Mouse (Mus musculus): ENCODE data around the gene Papolb. TPM values are rescaled to one million over a fixed set of nuclear protein-coding genes. Genes with fewer than 3 reads are reported as not detected.
A peak's percentile ranks its signal among the peaks of the same experiment; 100 is the strongest.

Gene Papolb
- under 1 TPM; 0.42 to 0.86 TPM for total RNA-seq (2021)

GRCm38 (mm10) chr5:142529915-142530314 is at the start of gene Papolb:
Papolb (minus strand) TSS chr5:142530076.
- DNase-seq (ENCODE audit: low spot score in 2 of 2), result no peak

GRCm38 (mm10) chr5:142578192-142578591 is 48.3 kb upstream of the Papolb start:
- DNase-seq (ENCODE audit: low spot score in 2 of 2), result no peak
- intact Hi-C loops (cut with DNase I), result no loop called here

More at GRCm38 (mm10) chr5:142529915-142530314, at the start of gene Papolb:
- intact Hi-C loops (cut with DNase I), result no loop called here

- DNase-seq (ENCODE audit: low spot score in 2 of 2), result no peak
- intact Hi-C loops (cut with DNase I), result no loop called here
Measured at GRCm38 (mm10) chr5:142576832-142577231, 47.0 kb upstream of the Papolb start.

GRCm38 (mm10) chr5:142574323-142575057 is 44.6 kb upstream of the Papolb start:
- intact Hi-C loops (cut with DNase I), result no loop called here
- no peak for DNase-seq (ENCODE audit: low spot score in 2 of 2)

- DNase-seq (ENCODE audit: low spot score in 2 of 2), result no peak
- intact Hi-C loops (cut with DNase I), result no loop called here
Measured at GRCm38 (mm10) chr5:142564606-142565005, 34.7 kb upstream of the Papolb start.

- intact Hi-C loops (cut with DNase I), result no loop called here
- no peak for DNase-seq (ENCODE audit: low spot score in 2 of 2)
Measured at GRCm38 (mm10) chr5:142560261-142560660, 30.4 kb upstream of the Papolb start.

GRCm38 (mm10) chr5:142557397-142558067 is 27.7 kb upstream of the Papolb start:
- peak; percentile 83 for DNase-seq (ENCODE audit: low spot score in 2 of 2)
- intact Hi-C loops (cut with DNase I), result loop anchor here (1.0 to 5.0 kb wide), 2 partner anchors 63 to 160 kb away; no protein-coding TSS in a partner anchor

- intact Hi-C loops (cut with DNase I), result loop anchor here (1.0 to 5.0 kb wide), 2 partner anchors 64 to 161 kb away; no protein-coding TSS in a partner anchor
- no peak for DNase-seq (ENCODE audit: low spot score in 2 of 2)
Measured at GRCm38 (mm10) chr5:142556721-142557120, 26.8 kb upstream of the Papolb start.

- DNase-seq (ENCODE audit: low spot score in 2 of 2), result no peak
- intact Hi-C loops (cut with DNase I), result loop anchor here (5.0 kb wide), 1 partner anchor 161 kb away; no protein-coding TSS in a partner anchor
Measured at GRCm38 (mm10) chr5:142555866-142556265, 26.0 kb upstream of the Papolb start.

GRCm38 (mm10) chr5:142550706-142551652 is 21.1 kb upstream of the Papolb start, which contains the start of gene Radil:
Radil (minus strand) TSS chr5:142551098.
- intact Hi-C loops (cut with DNase I), result loop anchor here (2.0 kb wide), 2 partner anchors 48 to 72 kb away; no protein-coding TSS in a partner anchor
- DNase-seq (ENCODE audit: low spot score in 2 of 2), result peak; percentile 97 to 98

- DNase-seq (ENCODE audit: low spot score in 2 of 2), result no peak
- intact Hi-C loops (cut with DNase I), result loop anchor here (2.0 kb wide), 2 partner anchors 47 to 71 kb away; no protein-coding TSS in a partner anchor
Measured at GRCm38 (mm10) chr5:142549961-142550705, 20.3 kb upstream of the Papolb start.

- intact Hi-C loops (cut with DNase I), result no loop called here
- DNase-seq (ENCODE audit: low spot score in 2 of 2), result no peak
Measured at GRCm38 (mm10) chr5:142549441-142549840, 19.6 kb upstream of the Papolb start.

GRCm38 (mm10) chr5:142547066-142547465 is 17.2 kb upstream of the Papolb start:
- no peak for DNase-seq (ENCODE audit: low spot score in 2 of 2)
- intact Hi-C loops (cut with DNase I), result no loop called here

- no peak for DNase-seq (ENCODE audit: low spot score in 2 of 2)
- intact Hi-C loops (cut with DNase I), result no loop called here
Measured at GRCm38 (mm10) chr5:142546344-142546743, 16.5 kb upstream of the Papolb start.

GRCm38 (mm10) chr5:142545014-142545795 is 15.3 kb upstream of the Papolb start:
- DNase-seq (ENCODE audit: low spot score in 2 of 2), result no peak
- intact Hi-C loops (cut with DNase I), result no loop called here

- intact Hi-C loops (cut with DNase I), result no loop called here
Measured at GRCm38 (mm10) chr5:142537286-142537685, 7.4 kb upstream of the Papolb start.

GRCm38 (mm10) chr5:142535388-142535787 is 5.5 kb upstream of the Papolb start:
- intact Hi-C loops (cut with DNase I), result no loop called here
- no peak for DNase-seq (ENCODE audit: low spot score in 2 of 2)

More at GRCm38 (mm10) chr5:142537286-142537685, 7.4 kb upstream of the Papolb start:
- DNase-seq (ENCODE audit: low spot score in 2 of 2), result no peak

Measured in left cerebral cortex, postnatal 36 days (tissue).